Mouse (Mus musculus) testis, adult 2 months (tissue): ENCODE data around the gene Chn2. TPM values are rescaled to one million over a fixed set of nuclear protein-coding genes. Genes with fewer than 3 reads are reported as not detected.

Experiments used
- H3K27ac ChIP-seq: fragments of 200-500 bp; 2 replicates; pipeline ENCODE4 v1.5.1; 2012; ENCODE audit warnings: low read depth, low read length; ENCODE audit not compliant: control insufficient read depth, insufficient read depth
- H3K27me3 ChIP-seq: fragments of 200-500 bp; 2 replicates; pipeline ENCODE4 v1.6.1; 2012; ENCODE audit warnings: mild to moderate bottlenecking, low read length, moderate library complexity; ENCODE audit not compliant: control insufficient read depth, insufficient read depth
- H3K36me3 ChIP-seq: fragments of 200-500 bp; 2 replicates; pipeline ENCODE4 v1.6.1; 2012; ENCODE audit warnings: mild to moderate bottlenecking, low read length; ENCODE audit not compliant: control insufficient read depth, insufficient read depth
- H3K4me1 ChIP-seq: fragments of 200-500 bp; 2 replicates; pipeline ENCODE4 v1.6.1; 2012; ENCODE audit warnings: low read length; ENCODE audit not compliant: control insufficient read depth, insufficient read depth
- H3K4me3 ChIP-seq: fragments of 200-500 bp; 2 replicates; pipeline ENCODE4 v1.5.1; 2012; ENCODE audit warnings: low read depth, mild to moderate bottlenecking, low read length, moderate library complexity, mixed read lengths; ENCODE audit not compliant: control insufficient read depth
- CTCF ChIP-seq: fragments of 200-500 bp; IDR thresholded peaks from 2 replicates; pipeline ENCODE4 v1.5.1; 2012; ENCODE audit warnings: low read depth, mild to moderate bottlenecking, inconsistent platforms, low read length, moderate library complexity; ENCODE audit not compliant: control insufficient read depth, insufficient read depth, insufficient replicate concordance
- POLR2A ChIP-seq: fragments of 200-500 bp; IDR thresholded peaks from 2 replicates; pipeline ENCODE4 v1.6.1; 2012; ENCODE audit warnings: low read depth, mild to moderate bottlenecking, inconsistent platforms, low read length, moderate library complexity; ENCODE audit not compliant: control insufficient read depth
- polyA plus RNA-seq: library from polyadenylated mRNA; depleted of rRNA; stranded (reverse); fragments of >200 nt; gene quantifications from 2 replicates; pipeline ENCODE4 v1.2.3, GENCODE M21; 2012; rRNA removed

Gene Chn2
- polyA plus RNA-seq, 1 experiment: 637 TPM

DNA sequence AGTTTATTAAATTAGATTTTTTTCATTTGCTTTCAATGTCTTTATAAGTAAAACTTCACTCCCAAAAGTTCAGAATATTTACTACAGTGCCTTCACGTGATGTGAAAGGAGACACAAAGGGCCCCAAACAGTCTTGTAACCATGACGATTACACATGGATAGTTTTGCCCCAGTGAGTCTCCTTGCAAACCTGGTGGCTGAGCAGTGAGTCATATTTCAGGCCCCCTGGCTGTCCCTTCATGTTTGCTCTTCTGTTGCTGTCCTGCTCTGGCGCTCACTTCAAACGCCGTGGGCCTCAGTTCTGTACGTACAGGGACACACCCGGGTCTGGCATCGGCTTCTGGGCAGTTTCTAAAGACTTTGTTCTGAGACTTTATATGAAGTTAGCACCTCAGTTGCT, 292.8 kb downstream of the Chn2 start:
- H3K27ac ChIP-seq: no peak overlapping the region; the same call in 1 of the 2 replicates
- no peaks in the 10 kb centered on the region for H3K36me3 ChIP-seq
- H3K27me3 ChIP-seq: no peaks in the 10 kb centered on the region
- TF ChIP-seq POLR2A (no peak), CTCF (no peak)
- H3K4me1 ChIP-seq: peaks cover 2% of the 10 kb centered on the region
- H3K4me3 ChIP-seq: no peak overlapping the region

DNA sequence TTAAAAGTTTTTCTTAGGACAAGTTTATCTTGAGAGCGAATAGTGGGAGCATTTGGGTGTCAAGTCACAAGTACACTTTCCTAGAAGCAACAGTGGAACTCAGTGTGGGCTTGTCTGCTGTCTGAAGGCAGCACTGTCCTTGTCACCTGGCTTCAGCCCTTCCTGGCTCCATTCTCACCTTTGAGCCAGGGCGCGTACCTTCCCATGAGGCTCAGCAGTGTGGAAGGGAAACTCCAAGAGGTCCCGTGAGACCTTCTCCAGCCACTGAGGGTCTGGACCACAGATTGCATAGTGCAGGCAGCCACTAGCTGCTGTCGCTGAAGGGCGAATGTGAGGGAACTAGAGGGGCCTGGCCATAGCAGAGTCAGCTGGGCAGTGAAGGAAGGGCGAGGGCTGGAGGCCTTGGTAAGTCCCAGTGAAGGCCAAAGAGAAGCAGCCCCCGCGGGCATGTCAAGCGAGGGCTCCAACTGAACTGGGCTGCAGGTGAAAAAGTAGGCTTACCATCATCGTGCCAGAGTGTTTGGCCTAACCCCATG, 293.8 kb downstream of the Chn2 start:
- Histone ChIP-seq H3K36me3 (no peaks in the 10 kb centered on the region), H3K27me3 (no peaks in the 10 kb centered on the region), H3K4me1 (no peaks in the 10 kb centered on the region; the same call in 1 of the 2 replicates), H3K27ac (peak overlapping the region; percentile 23; the same call in 1 of the 2 replicates), H3K4me3 (no peak overlapping the region)
- TF ChIP-seq POLR2A: no peak
- no peak for TF ChIP-seq CTCF

DNA sequence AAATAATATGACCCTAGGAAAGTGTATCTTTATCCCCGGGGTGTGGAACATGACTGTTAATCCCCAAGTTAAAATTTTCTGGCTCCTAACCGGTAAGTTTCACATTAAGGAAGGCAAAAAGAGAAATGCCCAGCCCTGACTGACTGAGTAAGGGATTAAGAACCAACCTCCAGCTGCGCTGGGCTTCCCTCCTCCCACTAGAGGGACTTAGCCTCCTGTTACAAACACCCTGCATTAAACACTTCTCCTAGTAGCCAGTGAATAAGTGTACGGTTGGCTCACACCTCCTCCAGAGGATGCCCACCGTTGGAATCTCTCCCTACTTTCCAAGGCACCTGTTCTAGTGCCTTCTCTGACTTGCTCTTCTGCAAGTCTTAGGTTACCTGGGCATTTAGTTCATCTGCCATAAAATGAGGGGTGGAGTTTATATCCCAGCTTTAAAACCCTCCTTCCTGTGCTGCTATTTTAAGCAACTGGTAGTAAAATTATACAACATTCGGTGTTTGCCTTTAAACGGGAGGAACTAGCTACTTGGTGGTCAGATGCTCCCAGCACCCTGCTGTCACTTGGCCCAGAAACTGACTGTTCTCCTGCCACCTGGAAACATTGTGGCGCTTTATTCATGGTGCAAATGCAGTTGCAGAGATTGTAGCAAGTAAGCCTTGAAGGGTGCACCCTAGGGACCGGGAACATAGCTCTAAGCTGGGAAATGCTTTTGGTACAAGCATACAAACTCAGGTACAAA, 294.5 kb downstream of the Chn2 start:
- no peak overlapping the region for H3K4me3 ChIP-seq
- no peaks in the 10 kb centered on the region; the same call in 1 of the 2 replicates for H3K4me1 ChIP-seq
- no peak for TF ChIP-seq CTCF
- no peak for TF ChIP-seq POLR2A
- no peaks in the 10 kb centered on the region for H3K36me3 ChIP-seq
- H3K27me3 ChIP-seq: no peaks in the 10 kb centered on the region
- H3K27ac ChIP-seq: peak overlapping the region; percentile 43; the same call in 1 of the 2 replicates

DNA sequence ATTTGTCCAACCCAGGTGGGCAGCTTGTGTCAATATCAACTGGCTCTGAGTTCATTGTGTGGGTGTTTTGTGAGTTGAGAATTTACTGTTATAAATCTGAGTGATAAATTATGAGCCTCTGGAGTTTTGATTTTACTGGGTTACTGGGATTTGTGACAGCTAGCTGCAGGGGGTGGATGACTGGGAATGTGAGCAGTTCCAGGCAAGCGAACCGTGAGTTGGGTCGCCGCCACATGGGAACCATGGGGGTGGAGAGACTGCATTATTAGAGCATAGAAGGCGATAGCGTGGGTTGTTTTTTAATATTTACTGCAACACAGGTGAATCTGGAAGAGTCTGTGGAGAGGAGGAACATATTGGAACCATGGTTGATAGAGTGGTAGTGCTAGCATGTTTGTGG, 298.0 kb downstream of the Chn2 start:
- Histone ChIP-seq H3K27ac (no peak overlapping the region), H3K4me1 (no peaks in the 10 kb centered on the region; the same call in 1 of the 2 replicates), H3K27me3 (no peaks in the 10 kb centered on the region), H3K4me3 (no peak overlapping the region), H3K36me3 (no peaks in the 10 kb centered on the region)
- no peak for TF ChIP-seq CTCF
- TF ChIP-seq POLR2A: no peak

DNA sequence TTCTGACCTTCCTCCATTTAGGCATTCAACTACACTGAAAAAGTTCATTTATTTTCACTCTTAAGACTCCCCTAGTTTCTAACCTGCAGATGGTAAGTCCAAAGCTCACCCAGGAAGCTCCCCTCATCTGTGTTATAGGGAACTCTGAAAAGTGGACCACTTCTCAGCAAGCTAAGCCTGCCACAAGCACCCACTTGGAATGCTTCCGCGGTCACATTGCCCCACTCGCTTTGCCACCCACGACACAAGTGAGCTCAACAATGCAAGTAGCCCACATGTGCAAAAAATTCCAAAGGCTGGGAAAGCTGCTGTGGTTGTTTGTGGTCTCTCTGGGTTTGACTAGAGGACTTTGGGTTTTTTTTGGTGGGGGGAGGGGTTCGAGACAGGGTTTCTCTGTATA, 301.8 kb downstream of the Chn2 start:
- Histone ChIP-seq H3K4me1 (no peaks in the 10 kb centered on the region; the same call in 1 of the 2 replicates), H3K27ac (no peak overlapping the region), H3K27me3 (no peaks in the 10 kb centered on the region), H3K4me3 (no peak overlapping the region), H3K36me3 (no peaks in the 10 kb centered on the region)
- TF ChIP-seq POLR2A (no peak), CTCF (no peak)

DNA sequence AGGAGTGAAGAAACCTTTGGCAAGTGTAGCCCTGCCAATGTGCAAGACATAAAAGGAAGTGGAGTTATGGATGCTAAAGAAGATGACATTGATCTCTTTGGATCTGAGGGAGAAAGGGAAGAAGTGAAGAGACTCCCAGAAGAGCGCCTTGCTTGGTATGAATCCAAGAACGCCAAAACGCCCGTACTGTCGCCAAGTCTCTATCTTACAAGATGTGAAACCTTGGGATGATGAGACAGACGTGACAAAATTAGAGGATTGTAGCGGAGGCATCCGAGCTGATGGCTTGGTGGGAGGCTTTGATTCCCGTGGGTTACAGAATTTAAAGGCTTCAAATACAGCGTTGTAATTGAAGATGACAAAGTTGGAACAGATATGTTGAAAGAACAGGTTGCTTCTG, 302.9 kb downstream of the Chn2 start:
- Histone ChIP-seq H3K4me1 (no peaks in the 10 kb centered on the region), H3K4me3 (no peak overlapping the region), H3K27me3 (no peaks in the 10 kb centered on the region), H3K27ac (no peak overlapping the region), H3K36me3 (no peaks in the 10 kb centered on the region)
- TF ChIP-seq POLR2A (no peak), CTCF (no peak)

Other genes with a start within 250 kb of the Chn2 start
- gene Tril, start 218.7 kb upstream of the Chn2 start, polyA plus RNA-seq: 0.43 and 0.59 TPM in 2 replicates
- 14.8 and 18.9 TPM in 2 replicates for gene Cpvl, start 60.9 kb upstream of the Chn2 start, polyA plus RNA-seq